Mouse (Mus musculus): ENCODE results near the gene Tlk2. TPM values are rescaled to one million over a fixed set of nuclear protein-coding genes. Genes with fewer than 3 reads are reported as not detected.
"Not testable (repeated sequence)": the region's sequence is repeated elsewhere in the genome, so short reads cannot be mapped to it uniquely, and the experiment has no call there.

The Tlk2 gene
- total RNA-seq (2021): 10 to 100 TPM; 49.4 to 53.9 TPM
- long read RNA-seq, experiment 1, transcript Tlk2-204 (22 exons, 3,699 nt): major isoform, 13 of 32 reads
- long read RNA-seq, experiment 1, partial matches to known transcripts: 7 of 32 reads
- long read RNA-seq, experiment 1, other reads (novel, unspliced or antisense): 9 of 32 reads
- long read RNA-seq, experiment 2, transcript Tlk2-204 (22 exons, 3,699 nt): major isoform, 23 of 46 reads
- long read RNA-seq, experiment 2, partial matches to known transcripts: 10 of 46 reads
- long read RNA-seq, experiment 2, other reads (novel, unspliced or antisense): 11 of 46 reads

GRCm38 (mm10) chr11:105178516-105178915 lies at the start of gene Tlk2:
Tlk2 (plus strand) TSS chr11:105178807.
- DNase-seq (ENCODE audit: low spot score in 2 of 2): no peak

GRCm38 (mm10) chr11:105135692-105136091 lies 42.9 kb upstream of the Tlk2 start:
- DNase-seq (ENCODE audit: low spot score in 2 of 2): no peak

GRCm38 (mm10) chr11:105137255-105137654 lies 41.4 kb upstream of the Tlk2 start:
- DNase-seq (ENCODE audit: low spot score in 2 of 2): not testable (repeated sequence)

GRCm38 (mm10) chr11:105140512-105140911 lies 38.1 kb upstream of the Tlk2 start:
- not testable (repeated sequence) for DNase-seq (ENCODE audit: low spot score in 2 of 2)

GRCm38 (mm10) chr11:105141115-105141514 lies 37.5 kb upstream of the Tlk2 start:
- DNase-seq (ENCODE audit: low spot score in 2 of 2): no peak

- no peak for DNase-seq (ENCODE audit: low spot score in 2 of 2)
Observed at GRCm38 (mm10) chr11:105143564-105143963, 35.0 kb upstream of the Tlk2 start.

GRCm38 (mm10) chr11:105144084-105144483 lies 34.5 kb upstream of the Tlk2 start:
- DNase-seq (ENCODE audit: low spot score in 2 of 2): no peak

- DNase-seq (ENCODE audit: low spot score in 2 of 2): no peak
Observed at GRCm38 (mm10) chr11:105144508-105145210, 33.9 kb upstream of the Tlk2 start.

GRCm38 (mm10) chr11:105145211-105145610 lies 33.4 kb upstream of the Tlk2 start:
- DNase-seq (ENCODE audit: low spot score in 2 of 2): no peak

GRCm38 (mm10) chr11:105146593-105146992 lies 32.0 kb upstream of the Tlk2 start, which contains the start of gene Gm10842:
Gm10842 (plus strand) TSS chr11:105146893.
- DNase-seq (ENCODE audit: low spot score in 2 of 2): no peak

- DNase-seq (ENCODE audit: low spot score in 2 of 2): no peak
Observed at GRCm38 (mm10) chr11:105149353-105149752, 29.3 kb upstream of the Tlk2 start.

- DNase-seq (ENCODE audit: low spot score in 2 of 2): no peak
Observed at GRCm38 (mm10) chr11:105149766-105150165, 28.8 kb upstream of the Tlk2 start.

GRCm38 (mm10) chr11:105150691-105151090 lies 27.9 kb upstream of the Tlk2 start:
- DNase-seq (ENCODE audit: low spot score in 2 of 2): no peak

- no peak for DNase-seq (ENCODE audit: low spot score in 2 of 2)
Observed at GRCm38 (mm10) chr11:105151226-105152016, 27.2 kb upstream of the Tlk2 start.

GRCm38 (mm10) chr11:105152017-105152300 lies 26.6 kb upstream of the Tlk2 start:
- DNase-seq (ENCODE audit: low spot score in 2 of 2): no peak

- DNase-seq (ENCODE audit: low spot score in 2 of 2): no peak
Observed at GRCm38 (mm10) chr11:105152357-105152899, 26.2 kb upstream of the Tlk2 start.

GRCm38 (mm10) chr11:105153068-105153833 lies 25.4 kb upstream of the Tlk2 start:
- no peak for DNase-seq (ENCODE audit: low spot score in 2 of 2)

- DNase-seq (ENCODE audit: low spot score in 2 of 2): no peak
Observed at GRCm38 (mm10) chr11:105155915-105156314, 22.7 kb upstream of the Tlk2 start.

GRCm38 (mm10) chr11:105156748-105157267 lies 21.8 kb upstream of the Tlk2 start:
- DNase-seq (ENCODE audit: low spot score in 2 of 2): no peak

- no peak for DNase-seq (ENCODE audit: low spot score in 2 of 2)
Observed at GRCm38 (mm10) chr11:105158047-105158446, 20.6 kb upstream of the Tlk2 start.

All from left cerebral cortex, adult 18-20 months (tissue).